Mouse (Mus musculus): ENCODE results near the gene Klk1b11. TPM values are rescaled to one million over a fixed set of nuclear protein-coding genes. Genes with fewer than 3 reads are reported as not detected.
"Not testable (repeated sequence)": the region's sequence is repeated elsewhere in the genome, so short reads cannot be mapped to it uniquely, and the experiment has no call there.

The Klk1b11 gene
- polyA plus RNA-seq (2016; fragmentation: Nextera tagmentation; extraction: Ambion mirVana) = not detected in 2 replicates

- not testable (repeated sequence) for H3K27ac ChIP-seq; H3K9me3 ChIP-seq; H3K4me1 ChIP-seq; H3K27me3 ChIP-seq (ENCODE audit: poor library complexity, severe bottlenecking); H3K36me3 ChIP-seq (replicated peaks); H3K4me3 ChIP-seq; DNase-seq (ENCODE audit: extremely low spot score, low spot score)
- 89% methylated on average over 4 of the region's 4 CpGs for WGBS
These were observed at the start of gene Klk1b11 for GRCm38 (mm10) chr7:43995577-43995976. Gene Klk1b11 (plus strand): TSS chr7:43995877.

- no peaks in the 10 kb centered on the region for H3K9me3 ChIP-seq
- no peak for DNase-seq (ENCODE audit: extremely low spot score, low spot score)
- whole genome bisulfite sequencing = 86% methylated on average over 2 of the region's 2 CpGs
- H3K4me1 ChIP-seq = no peaks in the 10 kb centered on the region
- H3K36me3 ChIP-seq (replicated peaks) = no peaks in the 10 kb centered on the region
- no peaks in the 10 kb centered on the region for H3K27me3 ChIP-seq (ENCODE audit: poor library complexity, severe bottlenecking)
- H3K4me3 ChIP-seq = no peak within 1 kb of the TSS
- H3K27ac ChIP-seq = no peak within 1 kb of the TSS
These were observed 45.3 kb upstream of the Klk1b11 start, which contains the start of gene Klk1b8 for GRCm38 (mm10) chr7:43950364-43950763. Gene Klk1b8 (plus strand): TSS chr7:43950664.

- Histone ChIP-seq H3K27me3 (ENCODE audit: poor library complexity, severe bottlenecking) (no peaks in the 10 kb centered on the region), H3K9me3 (no peaks in the 10 kb centered on the region), H3K27ac (no peak overlapping the region), H3K36me3 (replicated peaks) (no peaks in the 10 kb centered on the region), H3K4me1 (no peaks in the 10 kb centered on the region), H3K4me3 (no peak overlapping the region)
- DNase-seq (ENCODE audit: extremely low spot score, low spot score) = no peak
- 78% methylated on average over 4 of the region's 4 CpGs for WGBS
These were observed 43.0 kb upstream of the Klk1b11 start for GRCm38 (mm10) chr7:43952703-43953102.

- 73% methylated on average over 3 of the region's 3 CpGs for WGBS
- no peak within 1 kb of the TSS for H3K4me3 ChIP-seq
- no peaks in the 10 kb centered on the region for H3K9me3 ChIP-seq
- H3K27ac ChIP-seq = no peak within 1 kb of the TSS
- H3K27me3 ChIP-seq (ENCODE audit: poor library complexity, severe bottlenecking) = no peaks in the 10 kb centered on the region
- no peak for DNase-seq (ENCODE audit: extremely low spot score, low spot score)
- H3K36me3 ChIP-seq (replicated peaks) = no peaks in the 10 kb centered on the region
- no peaks in the 10 kb centered on the region for H3K4me1 ChIP-seq
These were observed 29.2 kb upstream of the Klk1b11 start, which contains the start of gene Klk1b1 for GRCm38 (mm10) chr7:43966451-43966850. Gene Klk1b1 (plus strand): TSS chr7:43966751.

GRCm38 (mm10) chr7:43967058-43967457 is 28.6 kb upstream of the Klk1b11 start:
- WGBS = 84% methylated on average over 3 of the region's 3 CpGs
- no peaks in the 10 kb centered on the region for H3K4me1 ChIP-seq
- no peaks in the 10 kb centered on the region for H3K27me3 ChIP-seq (ENCODE audit: poor library complexity, severe bottlenecking)
- DNase-seq (ENCODE audit: extremely low spot score, low spot score) = no peak
- no peaks in the 10 kb centered on the region for H3K36me3 ChIP-seq (replicated peaks)
- no peaks in the 10 kb centered on the region for H3K9me3 ChIP-seq
- no peak overlapping the region for H3K27ac ChIP-seq
- H3K4me3 ChIP-seq = no peak overlapping the region

- H3K9me3 ChIP-seq = no peaks in the 10 kb centered on the region
- no peaks in the 10 kb centered on the region for H3K27me3 ChIP-seq (ENCODE audit: poor library complexity, severe bottlenecking)
- H3K27ac ChIP-seq = no peak overlapping the region
- no peak overlapping the region for H3K4me3 ChIP-seq
- H3K4me1 ChIP-seq = no peaks in the 10 kb centered on the region
- H3K36me3 ChIP-seq (replicated peaks) = no peaks in the 10 kb centered on the region
- DNase-seq (ENCODE audit: extremely low spot score, low spot score) = no peak
- 86% methylated on average over 2 of the region's 2 CpGs for WGBS
These were observed 28.1 kb upstream of the Klk1b11 start for GRCm38 (mm10) chr7:43967612-43968011.

GRCm38 (mm10) chr7:43975761-43976160 is 19.9 kb upstream of the Klk1b11 start, which contains the start of gene Klk1b9:
Gene Klk1b9 (plus strand): TSS chr7:43976061.
- not testable (repeated sequence) for H3K4me1 ChIP-seq; H3K4me3 ChIP-seq; H3K36me3 ChIP-seq (replicated peaks); H3K27me3 ChIP-seq (ENCODE audit: poor library complexity, severe bottlenecking); DNase-seq (ENCODE audit: extremely low spot score, low spot score); H3K27ac ChIP-seq; H3K9me3 ChIP-seq
- 76% methylated on average over 1 of the region's 1 CpGs for WGBS

- Histone ChIP-seq H3K4me1 (no peaks in the 10 kb centered on the region), H3K27me3 (ENCODE audit: poor library complexity, severe bottlenecking) (no peaks in the 10 kb centered on the region), H3K4me3 (no peak overlapping the region), H3K27ac (no peak overlapping the region), H3K36me3 (replicated peaks) (no peaks in the 10 kb centered on the region), H3K9me3 (no peaks in the 10 kb centered on the region)
- DNase-seq (ENCODE audit: extremely low spot score, low spot score) = no peak
These were observed 10.0 kb upstream of the Klk1b11 start for GRCm38 (mm10) chr7:43985657-43986056.

GRCm38 (mm10) chr7:43994821-43995220 is 856 bp upstream of the Klk1b11 start:
- H3K9me3 ChIP-seq; H3K27ac ChIP-seq; DNase-seq (ENCODE audit: extremely low spot score, low spot score); H3K27me3 ChIP-seq (ENCODE audit: poor library complexity, severe bottlenecking); H3K36me3 ChIP-seq (replicated peaks); H3K4me1 ChIP-seq; H3K4me3 ChIP-seq: not testable (repeated sequence)
- 61% methylated on average over 1 of the region's 1 CpGs for WGBS

- Histone ChIP-seq H3K36me3 (replicated peaks) (no peaks in the 10 kb centered on the region), H3K27ac (no peak overlapping the region), H3K4me3 (no peak overlapping the region), H3K9me3 (no peaks in the 10 kb centered on the region), H3K27me3 (ENCODE audit: poor library complexity, severe bottlenecking) (no peaks in the 10 kb centered on the region), H3K4me1 (no peaks in the 10 kb centered on the region)
- DNase-seq (ENCODE audit: extremely low spot score, low spot score) = no peak
These were observed 9.2 kb downstream of the Klk1b11 start for GRCm38 (mm10) chr7:44004847-44005246.

GRCm38 (mm10) chr7:44011868-44012267 is 16.2 kb downstream of the Klk1b11 start, which contains the start of gene Klk1b26:
Gene Klk1b26 (plus strand): TSS chr7:44012168.
- H3K27me3 ChIP-seq (ENCODE audit: poor library complexity, severe bottlenecking); H3K9me3 ChIP-seq; H3K36me3 ChIP-seq (replicated peaks); H3K4me3 ChIP-seq; DNase-seq (ENCODE audit: extremely low spot score, low spot score); H3K4me1 ChIP-seq; H3K27ac ChIP-seq: not testable (repeated sequence)

- not testable (repeated sequence) for H3K27me3 ChIP-seq (ENCODE audit: poor library complexity, severe bottlenecking); H3K27ac ChIP-seq; DNase-seq (ENCODE audit: extremely low spot score, low spot score); H3K4me3 ChIP-seq; H3K36me3 ChIP-seq (replicated peaks); H3K9me3 ChIP-seq; H3K4me1 ChIP-seq
- WGBS = 85% methylated on average over 6 of the region's 6 CpGs
These were observed 19.0 kb downstream of the Klk1b11 start for GRCm38 (mm10) chr7:44014666-44015065.

- Histone ChIP-seq H3K4me3 (no peak overlapping the region), H3K9me3 (no peaks in the 10 kb centered on the region), H3K4me1 (no peaks in the 10 kb centered on the region), H3K27ac (no peak overlapping the region), H3K27me3 (ENCODE audit: poor library complexity, severe bottlenecking) (no peaks in the 10 kb centered on the region), H3K36me3 (replicated peaks) (no peaks in the 10 kb centered on the region)
- no peak for DNase-seq (ENCODE audit: extremely low spot score, low spot score)
- 94% methylated on average over 5 of the region's 5 CpGs for WGBS
These were observed 19.4 kb downstream of the Klk1b11 start for GRCm38 (mm10) chr7:44015071-44015470.

Data from forebrain, embryonic 10.5 days (tissue).